Mouse (Mus musculus) neural tube, embryonic 10.5 days (tissue): ENCODE results near the gene Smpd3.

Experiments used
- DNase-seq: peaks from one replicate; pipeline ENCODE4 v3.0.0-alpha.2; 2017; ENCODE audit warnings: low spot score; ENCODE audit errors: extremely low spot score

The Smpd3 gene

GRCm38 (mm10) chr8:106232751-106233150 lies 105.0 kb downstream of the Smpd3 start:
- DNase-seq: no peak

- no peak for DNase-seq
Observed at GRCm38 (mm10) chr8:106231536-106231935, 106.3 kb downstream of the Smpd3 start.

- DNase-seq: peak; percentile 58
Observed at GRCm38 (mm10) chr8:106226589-106226988, 111.2 kb downstream of the Smpd3 start.

GRCm38 (mm10) chr8:106219620-106220019 lies 118.2 kb downstream of the Smpd3 start:
- no peak for DNase-seq

- DNase-seq: no peak
Observed at GRCm38 (mm10) chr8:106213959-106214358, 123.8 kb downstream of the Smpd3 start.

- DNase-seq: no peak
Observed at GRCm38 (mm10) chr8:106211421-106211820, 126.4 kb downstream of the Smpd3 start.

GRCm38 (mm10) chr8:106210821-106211345 lies 126.9 kb downstream of the Smpd3 start, which contains the start of the genes Slc7a6os and Prmt7:
TSS of gene Slc7a6os (minus strand) at chr8:106210935.
TSS of gene Prmt7 (plus strand) at chr8:106210936.
- DNase-seq: peak; percentile 94

GRCm38 (mm10) chr8:106210035-106210731 lies 127.6 kb downstream of the Smpd3 start:
- DNase-seq: no peak
